Mouse (Mus musculus) left cerebral cortex, postnatal 36 days (tissue): ENCODE data around the gene Yaf2. TPM values are rescaled to one million over a fixed set of nuclear protein-coding genes. Genes with fewer than 3 reads are reported as not detected.
A peak's percentile ranks its signal among the peaks of the same experiment; 100 is the strongest.

ENCODE experiments used
- DNase-seq, 2 experiments: peaks; one replicate each; pipeline ENCODE4 v3.0.0; 2021 to 2022; ENCODE audit warnings: low spot score in 2 of 2, mixed read lengths in 1 of 2
- intact Hi-C: fragments of 180-260 bp; cut with DNase I; formaldehyde crosslinking; loops from one replicate; pipeline ENCODE4 v1.15.1; 2025
- total RNA-seq, 2 experiments: library from RNA; stranded (reverse); gene quantifications; 2 replicates each; pipeline ENCODE4 v1.2.3; 2021

The Yaf2 gene
- total RNA-seq, 2 experiments from 2014 or later = 102 to 113 TPM

GRCm38 (mm10) chr15:93294483-93294882, 42.3 kb downstream of the Yaf2 start:
- no peak for DNase-seq
- intact Hi-C loops = no loop called here

GRCm38 (mm10) chr15:93288321-93288720, 48.4 kb downstream of the Yaf2 start:
- DNase-seq = no peak
- intact Hi-C loops = no loop called here

- intact Hi-C loops = no loop called here
- no peak for DNase-seq
Measured at GRCm38 (mm10) chr15:93287628-93288027, 49.1 kb downstream of the Yaf2 start.

GRCm38 (mm10) chr15:93285244-93285643, 51.5 kb downstream of the Yaf2 start:
- intact Hi-C loops = no loop called here
- no peak for DNase-seq

GRCm38 (mm10) chr15:93284326-93284725, 52.4 kb downstream of the Yaf2 start:
- intact Hi-C loops = no loop called here
- DNase-seq = no peak

- DNase-seq = no peak
- intact Hi-C loops = no loop called here
Measured at GRCm38 (mm10) chr15:93283349-93283748, 53.4 kb downstream of the Yaf2 start.

- intact Hi-C loops = no loop called here
- DNase-seq = peak in 1 of 2 experiments; percentile 21
Measured at GRCm38 (mm10) chr15:93276276-93276675, 60.5 kb downstream of the Yaf2 start.

GRCm38 (mm10) chr15:93275623-93276022, 61.1 kb downstream of the Yaf2 start:
- DNase-seq = no peak
- intact Hi-C loops = loop anchor here (2.0 kb wide), 2 partner anchors 61 to 123 kb away; partner anchors contain the start of genes Pphln1, Yaf2 and Zcrb1

GRCm38 (mm10) chr15:93274679-93275583, 61.8 kb downstream of the Yaf2 start, which contains the start of gene Gxylt1:
Gene Gxylt1 (minus strand): TSS chr15:93275179.
- peak; percentile 99 for DNase-seq
- intact Hi-C loops = loop anchor here (2.0 kb wide), 2 partner anchors 62 to 124 kb away; partner anchors contain the start of genes Pphln1, Yaf2 and Zcrb1

- intact Hi-C loops = loop anchor here (2.0 kb wide), 2 partner anchors 63 to 125 kb away; partner anchors contain the start of genes Pphln1, Yaf2 and Zcrb1
Measured at GRCm38 (mm10) chr15:93273788-93274678, 62.7 kb downstream of the Yaf2 start.

GRCm38 (mm10) chr15:93272948-93273347, 63.8 kb downstream of the Yaf2 start:
- intact Hi-C loops = no loop called here
- DNase-seq = no peak

More at GRCm38 (mm10) chr15:93273788-93274678, 62.7 kb downstream of the Yaf2 start:
- DNase-seq = no peak

GRCm38 (mm10) chr15:93270289-93270855, 66.4 kb downstream of the Yaf2 start:
- intact Hi-C loops = no loop called here
- DNase-seq = no peak

- no peak for DNase-seq
- intact Hi-C loops = loop anchor here (10.0 kb wide), 1 partner anchor 305 kb away; no protein-coding TSS in a partner anchor
Measured at GRCm38 (mm10) chr15:93269572-93269971, 67.2 kb downstream of the Yaf2 start.

- intact Hi-C loops = loop anchor here (10.0 kb wide), 1 partner anchor 307 kb away; no protein-coding TSS in a partner anchor
- DNase-seq = no peak
Measured at GRCm38 (mm10) chr15:93268001-93268400, 68.7 kb downstream of the Yaf2 start.

GRCm38 (mm10) chr15:93267479-93267878, 69.3 kb downstream of the Yaf2 start:
- intact Hi-C loops = loop anchor here (10.0 kb wide), 1 partner anchor 307 kb away; no protein-coding TSS in a partner anchor
- DNase-seq = no peak

- intact Hi-C loops = loop anchor here (10.0 kb wide), 1 partner anchor 308 kb away; no protein-coding TSS in a partner anchor
- DNase-seq = no peak
Measured at GRCm38 (mm10) chr15:93266361-93266760, 70.4 kb downstream of the Yaf2 start.

- peak in 1 of 2 experiments; percentile 38 for DNase-seq
- intact Hi-C loops = loop anchor here (1.0 to 10.0 kb wide), 2 partner anchors 173 to 309 kb away; no protein-coding TSS in a partner anchor
Measured at GRCm38 (mm10) chr15:93265728-93266127, 71.0 kb downstream of the Yaf2 start.

GRCm38 (mm10) chr15:93265231-93265630, 71.5 kb downstream of the Yaf2 start:
- DNase-seq = no peak
- intact Hi-C loops = loop anchor here (1.0 to 10.0 kb wide), 2 partner anchors 173 to 310 kb away; no protein-coding TSS in a partner anchor

- intact Hi-C loops = loop anchor here (10.0 kb wide), 1 partner anchor 311 kb away; no protein-coding TSS in a partner anchor
- no peak for DNase-seq
Measured at GRCm38 (mm10) chr15:93264221-93264620, 72.5 kb downstream of the Yaf2 start.
